Mouse (Mus musculus) left cerebral cortex, adult 11 months (tissue): ENCODE measurements around the gene Morc4.
A peak's percentile ranks its signal among the peaks of the same experiment; 100 is the strongest.

Source experiments
- DNase-seq: peaks from one replicate; pipeline ENCODE4 v3.0.0; 2022; ENCODE audit warnings: low spot score

Morc4 gene

DNA sequence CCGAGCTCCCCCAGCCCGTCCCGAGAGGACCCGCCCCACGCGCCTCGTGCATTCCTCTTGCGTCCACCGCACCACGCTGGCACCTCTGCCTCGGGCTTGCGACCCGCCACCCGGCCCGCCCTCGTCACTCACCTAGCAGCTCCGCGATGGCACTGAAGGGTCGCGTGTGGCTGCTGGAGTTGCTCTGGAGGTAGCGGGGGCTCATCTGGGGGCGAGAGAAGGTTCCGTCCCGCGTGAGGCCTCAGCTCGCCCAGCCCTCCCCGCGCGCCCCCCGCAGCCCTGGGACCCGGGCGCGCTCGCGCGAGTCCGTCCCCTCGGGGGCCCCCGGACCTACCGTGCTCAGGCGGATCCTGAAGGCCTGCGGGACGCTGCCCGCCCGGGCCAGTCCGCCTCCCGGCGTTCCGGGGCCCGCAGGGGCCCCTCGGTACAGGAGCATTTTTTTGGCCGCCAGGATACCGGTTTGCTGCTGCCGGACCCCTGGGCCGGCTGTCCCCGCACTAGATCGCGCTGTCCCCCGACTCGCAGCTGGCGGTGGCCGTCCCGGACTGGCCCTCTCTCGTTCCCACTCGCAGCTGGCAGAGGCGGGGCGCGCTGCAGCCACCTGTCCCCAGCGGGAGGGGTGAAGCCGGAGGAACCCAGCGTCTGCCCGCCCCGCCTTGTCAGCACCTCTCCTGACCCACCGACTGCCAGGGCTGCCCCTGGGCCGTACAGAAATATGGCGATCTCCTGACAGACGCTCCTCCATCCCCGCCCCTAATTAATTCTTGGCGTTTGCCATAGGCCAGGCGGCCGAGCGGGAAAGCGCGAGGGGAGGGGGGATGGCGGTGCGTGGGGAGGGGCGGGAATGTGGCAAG, at the start of gene Morc4:
Morc4 (minus strand) TSS at position 740 of the 854 bp plus-strand sequence.
- DNase-seq: peak; percentile 16

DNA sequence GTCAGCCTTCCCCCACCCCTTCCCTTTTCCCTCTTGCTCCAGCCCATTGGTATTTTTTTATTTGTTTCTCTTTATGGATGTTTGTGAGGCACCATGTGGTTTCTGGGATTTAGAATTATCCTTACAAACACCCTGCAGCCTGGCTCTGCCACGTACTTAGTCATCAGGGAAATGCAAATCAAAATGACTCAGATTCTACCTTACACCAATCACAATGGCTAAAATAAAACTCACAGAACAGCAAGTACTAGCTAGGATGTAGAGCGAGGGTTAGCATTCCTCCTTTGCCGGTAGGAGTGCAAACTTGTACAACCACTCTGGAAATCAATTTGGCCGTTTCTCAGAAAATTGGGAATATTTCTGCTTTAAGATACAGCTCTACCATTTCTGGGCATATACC, 49.1 kb upstream of the Morc4 start:
- DNase-seq: no peak

DNA sequence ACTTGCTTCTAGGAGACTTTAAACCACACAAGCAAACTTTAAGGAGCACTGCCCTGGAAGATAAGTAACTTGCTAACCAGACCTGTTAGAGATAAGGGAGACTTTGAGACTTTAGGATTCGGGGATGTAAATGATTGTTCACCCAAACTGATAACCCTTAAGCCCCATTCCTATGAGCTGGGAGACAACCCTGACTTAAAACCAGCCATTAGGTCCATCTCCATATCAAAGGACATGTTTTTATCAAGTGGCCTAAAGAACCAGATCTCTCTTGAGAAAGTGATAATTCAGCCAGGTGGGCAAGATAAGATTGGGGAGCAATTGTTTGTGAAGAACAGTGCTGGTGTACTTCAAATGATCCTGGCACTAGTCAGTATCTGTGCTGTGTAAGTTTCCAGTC, 19.9 kb upstream of the Morc4 start:
- DNase-seq: no peak

DNA sequence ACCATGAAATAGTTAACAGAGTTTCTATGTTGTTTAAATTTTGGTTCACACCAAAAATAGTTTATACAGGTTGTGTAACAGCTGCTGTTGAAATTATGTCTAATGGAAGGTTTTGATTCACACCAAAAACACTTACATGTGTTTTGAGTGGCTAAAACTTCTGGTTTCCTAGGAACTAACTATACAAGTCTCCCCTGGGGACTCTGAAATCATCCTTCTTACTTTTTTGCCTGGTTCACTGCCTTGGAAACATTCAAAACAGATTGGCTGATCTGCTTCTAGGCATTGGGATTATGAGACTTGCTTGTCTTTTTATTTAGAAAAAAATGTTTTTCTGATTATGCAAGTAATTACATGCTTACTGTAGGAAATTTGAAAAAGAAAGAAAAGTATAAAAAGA, 11.7 kb upstream of the Morc4 start:
- no peak for DNase-seq

DNA sequence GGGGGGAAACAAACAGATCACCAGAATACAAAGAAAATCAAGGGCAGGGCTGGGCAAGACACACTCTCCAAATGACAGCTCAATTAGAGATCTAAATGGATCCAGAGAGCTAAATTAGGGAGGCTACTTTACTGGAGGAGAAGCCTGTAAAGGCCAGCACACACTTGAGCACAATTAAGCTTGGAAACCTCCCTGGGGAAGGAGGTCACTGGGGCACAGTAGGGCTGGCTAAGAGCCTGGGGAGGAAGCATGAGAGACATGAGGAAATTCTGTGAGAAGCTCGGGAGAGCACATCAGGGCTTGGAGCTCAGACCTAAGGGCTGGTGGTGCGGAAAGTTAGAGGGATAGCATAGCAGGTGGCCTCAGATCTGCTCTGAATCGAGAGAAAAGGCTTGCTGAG, 6.5 kb upstream of the Morc4 start:
- DNase-seq: no peak

DNA sequence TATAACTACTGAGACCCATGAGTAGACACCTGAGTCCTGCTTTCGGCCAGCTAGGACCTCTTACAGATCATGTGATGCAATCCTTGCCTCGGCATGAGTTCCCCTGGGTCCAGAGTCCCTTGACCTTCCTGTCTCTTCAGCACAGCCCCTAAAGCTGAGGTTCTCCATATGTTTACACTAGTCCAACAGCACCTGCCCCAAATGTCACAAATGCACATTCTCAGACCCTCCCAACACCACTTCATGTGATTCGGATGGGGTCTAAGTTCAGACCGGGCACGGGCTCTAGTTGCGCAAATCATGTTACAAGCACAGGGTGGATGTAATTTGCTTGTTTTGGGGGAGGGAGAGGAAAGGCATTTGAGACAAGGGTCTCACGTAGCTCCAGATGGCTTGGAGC, 5.6 kb upstream of the Morc4 start:
- DNase-seq: no peak

DNA sequence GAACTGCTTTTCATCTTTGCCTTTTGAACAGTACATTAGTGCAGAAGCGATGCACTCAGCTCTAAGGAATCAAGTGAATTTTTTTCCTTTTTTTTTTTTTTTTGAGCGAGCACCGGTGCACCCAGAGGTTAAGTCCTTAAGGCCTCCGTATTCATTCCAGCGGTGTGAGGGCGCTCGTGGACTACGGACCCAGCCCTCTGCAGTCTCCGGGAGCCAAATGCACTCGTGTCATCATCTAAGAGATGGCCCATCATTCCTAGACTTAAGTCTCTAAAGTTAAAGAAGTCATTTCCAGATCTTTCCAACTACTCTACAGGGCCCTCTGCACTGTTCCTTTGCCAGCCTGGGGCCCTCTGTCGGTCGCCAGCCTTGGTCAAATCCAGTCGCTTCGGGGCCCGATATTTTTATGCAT, 1.2 kb downstream of the Morc4 start:
- no peak for DNase-seq

DNA sequence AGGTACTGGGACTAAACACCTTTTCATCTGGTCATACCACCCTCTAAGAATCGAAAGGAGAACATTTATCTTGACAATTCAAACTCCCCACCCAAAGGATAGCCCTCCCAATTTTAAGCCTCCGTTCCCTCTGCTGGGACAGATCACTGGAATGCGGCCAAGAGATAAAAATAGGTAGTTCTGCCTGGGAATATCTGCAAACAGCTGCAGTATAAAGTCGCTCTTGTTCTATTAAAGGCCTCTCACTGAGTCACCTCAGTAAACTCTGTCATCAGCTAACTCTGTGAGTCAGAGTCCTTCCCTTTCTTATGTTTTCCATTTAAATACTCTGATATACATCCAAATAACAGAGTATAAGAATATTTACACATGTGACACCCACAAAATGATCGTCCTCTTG, 12.1 kb downstream of the Morc4 start:
- DNase-seq: no peak

DNA sequence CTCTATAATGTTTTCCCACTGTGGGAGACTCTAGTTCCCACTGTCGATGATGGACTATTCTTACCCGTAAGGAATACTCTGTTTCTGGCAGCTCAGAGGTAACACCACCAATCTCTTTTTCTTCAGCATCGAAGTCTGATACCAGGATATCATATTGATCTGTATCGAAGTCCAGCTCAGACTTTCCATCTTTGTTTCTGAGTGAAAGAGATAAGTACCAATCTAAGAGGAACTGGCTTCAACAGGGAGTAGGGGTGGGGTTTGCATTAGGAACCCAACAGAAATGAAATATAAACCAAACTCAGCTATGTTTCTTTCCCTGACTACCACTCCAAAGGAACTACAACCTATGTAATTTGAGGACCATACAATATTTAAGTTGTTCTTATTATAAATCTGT, 16.7 kb downstream of the Morc4 start:
- no peak for DNase-seq

DNA sequence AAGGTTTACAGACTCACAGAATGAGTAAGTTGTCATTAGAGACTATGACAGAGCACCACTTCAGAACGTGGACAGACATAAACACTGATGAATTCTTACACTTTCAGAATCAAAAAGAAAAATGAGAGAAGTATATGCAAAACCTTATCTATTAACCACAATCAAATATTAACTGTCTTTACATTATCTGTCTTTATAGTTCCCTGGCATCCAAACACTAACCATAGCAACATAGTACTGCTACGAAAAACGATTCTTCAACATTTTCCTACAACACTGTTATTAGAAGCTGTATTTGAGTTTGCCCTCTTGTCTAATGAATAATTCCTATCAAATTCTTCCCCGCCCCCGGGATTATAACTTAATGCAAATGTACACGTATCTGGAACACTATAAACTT, 30.4 kb downstream of the Morc4 start:
- DNase-seq: no peak

DNA sequence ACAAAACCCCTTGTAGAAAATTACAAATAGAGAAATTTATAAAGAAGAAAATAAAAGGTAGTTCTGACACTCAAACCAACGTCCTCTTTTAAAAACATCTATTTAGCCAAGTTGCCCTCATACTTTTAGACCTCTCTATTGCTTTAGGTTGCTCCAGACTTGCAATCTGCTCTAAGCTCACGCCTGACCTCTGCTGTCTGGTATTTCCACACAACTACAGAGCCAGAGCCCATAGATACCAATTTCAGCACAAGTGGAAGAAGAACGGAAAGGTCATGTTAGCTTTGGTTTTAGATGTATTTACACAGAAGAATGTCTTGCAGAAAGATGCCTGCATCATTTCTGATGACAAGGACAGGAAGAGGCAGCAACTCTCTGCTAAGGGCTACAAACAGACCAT, 32.4 kb downstream of the Morc4 start:
- DNase-seq: no peak

DNA sequence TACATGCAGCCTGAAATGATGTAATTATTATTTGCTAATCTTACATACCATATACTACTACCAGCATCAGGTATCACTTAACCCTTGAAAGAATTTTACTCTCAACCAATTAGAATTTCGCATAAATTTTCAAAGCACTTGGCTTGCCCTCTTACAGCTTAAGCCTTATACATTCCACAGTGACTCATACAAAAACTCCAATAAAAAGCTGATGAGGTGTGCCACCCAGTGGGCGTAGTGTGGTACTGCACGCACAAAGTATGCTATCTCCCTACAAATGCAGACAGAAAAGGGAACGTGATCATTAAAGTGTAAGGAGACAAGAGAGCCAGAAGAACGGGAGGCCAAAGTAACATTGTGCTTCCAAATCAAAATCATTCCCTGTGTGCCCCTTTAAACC, 39.0 kb downstream of the Morc4 start:
- peak; percentile 11 for DNase-seq

DNA sequence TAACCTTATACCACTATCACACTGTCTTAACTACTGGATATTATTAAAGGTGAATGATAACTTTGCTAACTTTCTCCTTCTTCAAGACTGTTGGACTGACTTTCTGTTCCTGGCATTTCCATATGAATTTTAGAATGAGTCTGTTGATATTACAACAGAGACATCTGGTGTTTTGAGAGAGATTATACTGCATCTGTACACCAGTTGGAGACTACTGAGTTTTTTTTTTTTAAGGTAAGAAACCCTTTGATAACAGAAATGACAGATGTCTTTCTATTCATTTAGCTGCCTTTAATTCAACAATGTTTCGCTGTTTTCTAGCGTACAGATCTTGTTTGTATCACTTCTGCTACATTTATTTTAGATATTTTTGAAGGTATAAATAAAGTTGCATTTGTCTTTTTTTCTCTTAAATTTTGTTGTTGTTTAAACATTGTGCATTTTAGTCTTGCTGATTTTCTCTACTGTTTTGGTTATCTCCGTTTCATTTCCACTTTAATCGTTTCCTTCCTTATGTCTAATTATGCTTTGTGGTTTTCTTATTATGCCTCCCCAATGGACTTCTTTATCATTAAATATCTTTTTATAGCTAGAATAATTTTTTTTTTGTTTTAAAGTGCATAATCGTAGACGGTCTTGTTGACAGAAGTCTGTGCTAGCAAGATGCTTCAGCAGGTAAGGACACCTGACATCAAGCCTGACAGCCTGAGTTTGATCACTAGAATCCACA, 42.9 kb downstream of the Morc4 start:
- no peak for DNase-seq

DNA sequence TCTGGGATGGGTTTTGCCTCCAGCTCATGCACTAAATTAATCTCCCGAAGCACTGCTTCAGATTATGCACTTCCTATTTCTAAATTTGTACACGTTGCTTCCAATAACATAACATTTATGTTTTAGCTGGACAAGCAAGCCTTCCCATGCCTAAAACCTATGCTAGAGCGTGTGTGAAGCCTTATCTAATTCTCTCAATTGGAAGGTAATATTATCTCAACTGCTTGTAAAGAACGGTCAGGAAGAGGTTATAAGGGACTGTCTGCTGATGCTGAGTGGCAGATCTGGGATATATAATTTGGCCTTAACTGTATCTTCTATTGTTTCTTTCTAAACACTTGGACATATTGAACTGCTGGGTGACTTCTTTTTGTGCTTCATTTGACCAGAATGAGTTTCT, 44.6 kb downstream of the Morc4 start:
- no peak for DNase-seq

DNA sequence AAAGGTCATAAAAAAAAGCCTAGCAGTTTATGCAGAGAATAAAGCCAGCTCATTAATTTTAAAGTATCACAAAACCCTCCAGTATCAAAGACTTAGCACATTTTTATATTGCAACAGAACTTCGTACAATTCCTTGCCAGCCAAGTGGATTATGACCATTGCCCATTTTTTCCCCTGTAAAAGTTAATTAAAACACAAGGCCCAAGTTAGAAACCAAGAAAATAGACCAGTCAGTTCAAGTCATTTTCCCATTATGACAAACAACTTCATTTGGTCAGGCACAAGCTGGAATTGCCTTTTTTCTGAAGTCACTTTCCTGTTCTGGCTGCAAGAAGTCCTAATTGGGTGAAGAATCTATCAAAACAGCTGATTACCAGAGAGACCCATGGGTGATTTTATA, 46.1 kb downstream of the Morc4 start:
- no peak for DNase-seq

DNA sequence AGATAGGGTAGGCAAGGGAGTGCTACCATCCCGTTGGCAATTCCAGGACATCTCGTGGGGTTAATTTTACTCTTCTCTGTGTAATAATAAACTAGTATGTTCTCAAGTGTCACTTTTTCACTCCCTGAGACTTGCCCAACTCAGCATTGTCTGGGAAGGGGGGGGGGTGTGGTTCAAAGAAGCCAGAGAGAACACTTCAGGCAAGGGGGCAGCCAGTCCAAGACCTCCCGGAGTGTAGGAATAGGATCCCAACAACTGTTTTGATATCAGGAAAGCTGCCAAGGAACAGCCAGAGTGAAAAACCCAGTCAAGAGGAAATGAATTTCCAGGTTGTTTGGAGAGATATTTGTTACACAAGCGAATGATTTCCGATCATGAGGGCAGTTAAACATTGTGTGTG, 56.3 kb downstream of the Morc4 start:
- no peak for DNase-seq

DNA sequence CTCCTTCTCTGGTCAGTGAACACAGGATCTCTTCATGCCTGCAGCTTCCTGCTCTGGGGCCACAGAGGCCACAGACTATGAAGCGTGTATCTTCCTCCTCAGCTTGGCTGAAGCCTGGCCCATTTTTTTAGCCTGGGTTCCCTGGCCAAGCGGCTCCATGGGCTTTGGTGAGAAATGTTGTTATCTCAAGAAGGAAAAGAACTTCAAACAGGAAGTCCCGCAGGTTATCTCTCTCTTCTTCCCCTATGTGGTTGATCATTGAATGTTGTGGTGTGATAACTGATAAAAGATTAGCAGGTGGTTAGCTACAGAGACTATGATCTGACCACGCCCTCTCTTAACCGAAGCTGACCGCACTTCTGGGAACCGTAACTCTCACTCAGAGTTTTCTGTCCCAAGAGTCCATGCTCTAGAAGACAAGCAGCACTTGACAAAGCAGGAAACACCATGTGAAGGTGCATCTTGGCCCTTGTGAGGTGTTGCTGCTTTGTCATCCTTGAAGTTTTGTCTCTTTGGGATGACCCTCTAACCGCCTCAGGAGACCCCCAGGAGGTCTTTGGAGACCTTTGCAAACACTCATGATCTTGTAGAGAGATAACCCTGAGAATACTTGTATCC, 57.4 kb downstream of the Morc4 start:
- DNase-seq: no peak

DNA sequence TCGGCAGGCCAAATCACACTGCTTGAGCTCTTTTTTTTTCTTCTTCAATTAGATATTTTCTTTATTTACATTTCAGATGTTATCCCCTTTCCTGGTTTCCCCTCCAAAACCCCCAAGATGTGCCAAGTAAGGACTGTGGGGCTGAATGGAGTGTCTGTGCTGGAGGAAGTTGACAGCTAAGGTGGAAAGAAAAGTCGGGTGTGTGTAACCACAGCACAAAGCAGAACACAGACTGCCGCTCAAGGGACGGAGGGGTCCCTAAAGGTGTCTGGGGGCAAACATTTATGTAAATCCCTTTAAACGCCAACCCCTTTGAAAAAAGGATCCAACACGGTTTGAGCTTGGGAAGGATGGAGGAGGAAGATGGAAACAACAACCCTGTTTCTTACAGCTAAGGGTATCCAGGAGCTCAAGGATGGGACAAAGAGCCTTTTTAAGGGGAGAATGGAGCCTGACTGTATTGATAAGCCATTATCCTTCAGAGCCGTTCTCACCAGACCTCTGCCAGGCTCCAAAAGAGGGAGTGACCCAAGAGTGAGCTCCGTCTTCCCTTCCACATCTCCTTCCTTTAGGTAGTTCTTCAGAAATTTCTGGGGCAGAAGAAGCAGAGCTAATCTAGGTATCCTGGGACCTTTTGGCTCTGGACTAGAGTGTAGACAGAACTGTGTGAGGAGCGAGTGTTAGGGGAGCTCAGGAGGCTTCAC, 58.0 kb downstream of the Morc4 start:
- no peak for DNase-seq

DNA sequence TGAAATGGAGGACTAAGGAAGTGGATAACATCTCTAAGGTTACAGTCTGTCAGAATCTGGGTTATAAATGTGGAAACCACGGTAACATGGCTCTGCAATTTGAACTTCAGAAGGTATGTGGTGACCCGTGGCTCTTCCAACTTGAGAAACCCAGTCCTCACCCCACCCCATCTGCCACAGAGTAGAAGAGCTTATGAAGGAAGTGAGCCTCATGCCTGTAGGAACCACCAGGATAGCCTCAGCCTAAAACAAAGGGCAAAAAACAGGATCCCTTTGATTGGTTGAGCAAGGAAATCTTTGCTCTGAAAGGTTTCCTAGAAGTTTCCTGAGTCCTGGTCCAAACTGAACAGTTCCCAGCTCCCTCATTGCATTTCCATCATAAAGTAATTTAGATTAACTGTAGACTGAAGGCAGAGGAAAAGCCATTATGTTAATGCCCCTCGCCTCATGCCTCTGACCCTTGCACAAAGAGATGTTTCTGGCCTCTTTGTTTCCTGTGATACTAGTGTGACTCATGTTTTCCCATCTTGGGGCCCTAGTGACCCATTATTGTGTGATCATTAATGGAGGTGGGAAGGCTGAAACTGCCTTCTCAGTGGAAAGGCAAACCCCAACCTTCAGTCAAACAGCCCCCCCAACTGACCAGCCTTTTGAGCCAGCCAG, 58.7 kb downstream of the Morc4 start:
- DNase-seq: no peak

DNA sequence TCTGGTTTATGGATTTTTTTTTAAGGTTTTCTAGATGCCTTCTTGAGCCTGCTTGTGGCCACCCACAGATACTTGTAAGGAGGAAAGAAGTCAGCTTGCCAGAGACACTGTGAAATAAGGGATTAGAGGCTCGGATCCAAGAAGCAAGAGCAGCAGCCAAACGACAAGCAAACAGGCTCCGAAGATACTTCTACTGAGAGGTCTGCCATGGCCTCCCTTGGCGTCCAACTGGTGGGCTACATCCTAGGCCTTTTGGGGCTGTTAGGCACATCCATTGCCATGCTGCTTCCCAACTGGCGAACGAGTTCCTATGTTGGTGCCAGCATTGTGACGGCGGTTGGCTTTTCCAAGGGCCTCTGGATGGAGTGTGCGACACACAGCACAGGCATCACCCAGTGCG, 63.0 kb downstream of the Morc4 start:
- DNase-seq: no peak

DNA sequence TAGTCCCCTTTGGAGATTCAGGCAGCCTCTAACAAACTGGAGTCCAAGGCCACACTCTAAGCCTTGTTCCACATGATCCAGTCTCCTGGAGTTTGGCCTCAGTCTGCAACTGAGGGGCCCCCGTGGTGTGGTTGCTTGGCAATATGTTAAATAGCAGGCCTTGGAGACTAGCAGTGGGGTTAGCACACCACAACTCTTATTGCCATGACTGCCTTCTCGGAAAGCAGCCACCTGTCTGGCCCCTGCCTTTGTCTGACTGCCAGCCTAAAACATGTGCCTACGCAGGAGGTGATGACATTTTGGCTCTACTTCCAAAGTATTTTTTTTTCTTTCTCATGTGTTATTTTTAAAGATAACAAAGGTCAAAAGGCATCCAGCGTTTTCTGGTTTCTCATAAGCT, 63.4 kb downstream of the Morc4 start:
- no peak for DNase-seq

DNA sequence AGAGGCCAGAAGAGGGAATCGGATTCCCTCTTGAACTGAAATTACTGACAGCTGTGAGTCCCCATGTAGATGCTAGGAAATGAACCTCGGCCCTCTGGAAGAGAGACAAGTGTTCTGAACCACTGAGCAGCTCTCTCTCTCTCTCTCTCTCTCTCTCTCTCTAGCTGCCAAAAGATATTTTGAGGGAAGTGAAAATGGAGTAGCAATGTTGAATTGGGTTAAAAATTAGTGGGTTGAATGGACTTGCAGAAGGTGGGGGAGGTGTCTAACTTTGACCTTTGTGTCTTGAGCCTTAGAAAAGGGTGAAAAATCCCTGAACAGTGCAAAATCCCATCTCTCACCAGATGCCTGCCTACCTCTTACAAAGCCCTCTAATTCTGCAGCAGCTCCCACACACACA, 64.1 kb downstream of the Morc4 start:
- no peak for DNase-seq
